Mouse (Mus musculus): ENCODE results near the gene Txndc12. TPM values are rescaled to one million over a fixed set of nuclear protein-coding genes. Genes with fewer than 3 reads are reported as not detected.

Txndc12 gene
- polyA plus RNA-seq, 1 experiment from 2014 or later: 115 TPM

DNA sequence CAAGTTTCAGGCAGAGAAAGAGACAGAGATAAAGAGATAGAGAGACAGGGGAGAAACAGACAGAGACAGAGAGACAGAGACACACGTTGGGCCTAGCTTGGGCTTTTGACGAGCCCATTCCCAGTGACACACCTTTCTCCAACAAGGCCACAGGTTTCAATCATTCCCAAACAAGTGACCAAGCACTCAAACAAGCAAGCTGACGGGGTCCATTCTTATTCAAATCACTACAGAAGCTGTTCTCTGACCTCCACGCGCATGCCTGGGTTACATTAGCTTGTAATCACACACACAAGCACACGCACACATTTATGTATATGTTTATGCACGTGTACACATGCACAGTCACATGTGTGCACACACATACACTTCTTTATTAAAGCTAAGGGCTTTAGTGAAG is 66.0 kb downstream of the Txndc12 start:
- Histone ChIP-seq H3K27me3 (no peaks in the 10 kb centered on the region), H3K27ac (no peak overlapping the region), H3K9ac (replicated peaks) (no peak overlapping the region), H3K36me3 (no peaks in the 10 kb centered on the region), H3K4me1 (replicated peaks) (no peaks in the 10 kb centered on the region), H3K4me3 (replicated peaks) (no peak overlapping the region), H3K9me3 (no peaks in the 10 kb centered on the region), H3K4me2 (no peak overlapping the region)
- ATAC-seq (ENCODE audit: insufficient number of reproducible peaks, insufficient read depth, low FRiP score, low TSS enrichment, low read depth): no peak
- WGBS: 84% methylated on average over 7 of the region's 7 CpGs

DNA sequence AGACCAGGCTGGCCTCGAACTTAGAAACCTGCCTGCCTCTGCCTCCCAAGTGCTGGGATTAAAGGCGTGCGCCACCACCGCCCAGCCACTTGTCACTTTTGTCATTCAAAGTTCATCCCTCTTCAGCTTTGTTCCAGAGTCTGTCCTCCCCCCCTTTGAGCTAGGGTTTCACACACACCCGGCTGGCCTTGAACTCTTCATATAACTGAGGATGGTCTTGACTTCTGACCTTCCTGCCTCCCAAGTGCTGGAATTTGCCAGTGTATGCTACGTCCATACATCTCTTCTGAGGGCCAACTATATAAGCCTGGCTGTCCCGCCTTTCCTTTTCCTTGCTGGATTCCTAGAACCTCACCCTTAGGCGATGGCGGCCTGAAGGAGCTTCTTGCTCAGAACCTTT is 68.5 kb downstream of the Txndc12 start:
- H3K27me3 ChIP-seq: no peaks in the 10 kb centered on the region
- WGBS: 91% methylated on average over 9 of the region's 9 CpGs
- ATAC-seq (ENCODE audit: insufficient number of reproducible peaks, insufficient read depth, low FRiP score, low TSS enrichment, low read depth): no peak
- H3K4me1 ChIP-seq (replicated peaks): no peaks in the 10 kb centered on the region
- no peak overlapping the region for H3K9ac ChIP-seq (replicated peaks)
- H3K9me3 ChIP-seq: no peaks in the 10 kb centered on the region
- no peak overlapping the region for H3K27ac ChIP-seq
- no peak overlapping the region for H3K4me2 ChIP-seq
- no peak overlapping the region for H3K4me3 ChIP-seq (replicated peaks)
- H3K36me3 ChIP-seq: no peaks in the 10 kb centered on the region

DNA sequence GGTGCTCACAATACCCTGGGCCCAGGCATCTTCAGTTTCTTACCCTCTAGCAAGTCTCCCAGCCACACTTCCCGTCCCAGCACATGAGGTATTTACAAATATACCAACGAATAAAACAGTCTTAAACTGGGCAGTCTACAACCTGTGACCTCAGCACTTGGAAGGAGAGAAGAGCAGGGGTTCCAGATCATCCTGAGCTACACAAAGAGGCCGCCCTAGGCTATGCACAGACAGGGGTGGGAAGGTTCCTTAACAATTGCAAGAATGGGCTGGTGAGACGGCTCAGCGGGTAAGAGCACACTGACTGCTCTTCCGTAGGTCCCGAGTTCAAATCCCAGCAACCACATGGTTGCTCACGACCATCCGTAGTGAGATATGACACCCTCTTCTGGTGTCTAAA is 68.9 kb downstream of the Txndc12 start:
- Histone ChIP-seq H3K27me3 (no peaks in the 10 kb centered on the region), H3K4me1 (replicated peaks) (no peaks in the 10 kb centered on the region), H3K4me2 (no peak overlapping the region), H3K4me3 (replicated peaks) (no peak overlapping the region), H3K36me3 (no peaks in the 10 kb centered on the region), H3K9me3 (no peaks in the 10 kb centered on the region), H3K9ac (replicated peaks) (no peak overlapping the region), H3K27ac (no peak overlapping the region)
- 91% methylated on average over 9 of the region's 9 CpGs for WGBS
- no peak for ATAC-seq (ENCODE audit: insufficient number of reproducible peaks, insufficient read depth, low FRiP score, low TSS enrichment, low read depth)

DNA sequence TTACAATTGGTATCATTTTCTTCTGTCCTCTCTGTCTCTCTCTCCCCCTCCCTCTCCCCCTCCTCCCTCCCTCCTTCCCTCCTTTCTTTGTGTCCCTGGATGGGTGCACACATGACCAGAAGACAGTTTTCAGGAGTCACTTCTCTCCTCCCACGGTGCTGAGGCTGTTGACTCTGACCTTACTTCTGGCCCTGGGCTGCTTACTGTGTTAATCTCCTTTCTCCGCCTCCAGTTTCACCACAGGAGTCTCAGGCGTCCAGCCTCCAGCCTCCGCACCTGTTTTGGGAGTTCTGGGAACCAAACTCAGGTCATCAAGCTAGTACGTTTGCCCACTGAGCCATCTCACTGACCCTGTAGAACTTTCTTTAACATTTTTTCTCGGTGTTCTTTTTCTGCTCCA is 69.7 kb downstream of the Txndc12 start:
- Histone ChIP-seq H3K4me3 (replicated peaks) (no peak overlapping the region), H3K27ac (no peak overlapping the region), H3K36me3 (no peaks in the 10 kb centered on the region), H3K4me1 (replicated peaks) (no peaks in the 10 kb centered on the region), H3K9ac (replicated peaks) (no peak overlapping the region), H3K27me3 (no peaks in the 10 kb centered on the region), H3K9me3 (no peaks in the 10 kb centered on the region), H3K4me2 (no peak overlapping the region)
- WGBS: 51% methylated on average over 6 of the region's 6 CpGs
- no peak for ATAC-seq (ENCODE audit: insufficient number of reproducible peaks, insufficient read depth, low FRiP score, low TSS enrichment, low read depth)

DNA sequence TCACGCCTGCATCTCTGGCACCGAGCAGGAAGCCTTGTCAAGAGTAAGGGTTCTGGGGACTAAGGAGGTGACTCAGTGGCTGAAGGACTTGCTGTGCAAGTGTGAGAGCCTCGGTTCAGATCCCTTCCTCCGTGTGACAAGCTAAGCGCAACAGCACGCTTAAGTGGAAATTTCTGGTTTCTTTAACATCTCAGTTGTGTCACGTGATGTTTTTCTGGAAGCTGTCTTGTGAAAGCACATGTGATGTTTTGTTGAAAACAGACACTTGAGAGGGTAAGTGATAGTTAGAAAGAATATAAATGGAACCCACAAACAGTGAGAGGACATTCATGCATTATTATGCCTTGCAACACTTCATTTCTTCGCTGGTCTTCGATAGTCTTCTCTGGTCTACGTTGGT is 70.4 kb downstream of the Txndc12 start:
- Histone ChIP-seq H3K36me3 (no peaks in the 10 kb centered on the region), H3K9ac (replicated peaks) (no peak overlapping the region), H3K4me2 (no peak overlapping the region), H3K27ac (no peak overlapping the region), H3K4me3 (replicated peaks) (no peak overlapping the region), H3K4me1 (replicated peaks) (no peaks in the 10 kb centered on the region), H3K9me3 (no peaks in the 10 kb centered on the region), H3K27me3 (no peaks in the 10 kb centered on the region)
- 86% methylated on average over 10 of the region's 10 CpGs for WGBS
- ATAC-seq (ENCODE audit: insufficient number of reproducible peaks, insufficient read depth, low FRiP score, low TSS enrichment, low read depth): no peak

DNA sequence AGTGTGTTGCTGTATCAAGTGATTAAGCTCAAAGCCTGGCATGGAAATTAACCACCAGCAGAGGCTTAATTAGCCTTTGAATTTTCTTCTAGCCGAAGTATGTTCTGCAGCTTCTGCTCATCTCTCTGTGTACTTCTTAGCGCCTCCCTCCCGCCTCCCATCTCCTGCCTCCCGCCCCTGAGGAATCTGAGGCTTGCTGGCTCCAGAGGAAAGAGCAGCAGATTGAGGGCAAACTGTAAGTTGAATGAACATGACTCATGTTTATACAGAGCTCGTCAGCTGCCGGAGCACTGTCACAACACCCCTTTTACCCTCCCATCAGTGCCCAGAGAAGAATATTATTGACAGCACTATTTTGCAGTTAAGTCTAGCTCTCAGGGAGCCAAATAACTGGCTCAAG is 71.5 kb downstream of the Txndc12 start:
- H3K27me3 ChIP-seq: no peaks in the 10 kb centered on the region
- no peak overlapping the region for H3K9ac ChIP-seq (replicated peaks)
- H3K9me3 ChIP-seq: no peaks in the 10 kb centered on the region
- no peaks in the 10 kb centered on the region for H3K36me3 ChIP-seq
- no peak overlapping the region for H3K4me2 ChIP-seq
- H3K27ac ChIP-seq: no peak overlapping the region
- no peak overlapping the region for H3K4me3 ChIP-seq (replicated peaks)
- no peaks in the 10 kb centered on the region for H3K4me1 ChIP-seq (replicated peaks)
- 42% methylated on average over 6 of the region's 6 CpGs for WGBS
- ATAC-seq (ENCODE audit: insufficient number of reproducible peaks, insufficient read depth, low FRiP score, low TSS enrichment, low read depth): no peak

DNA sequence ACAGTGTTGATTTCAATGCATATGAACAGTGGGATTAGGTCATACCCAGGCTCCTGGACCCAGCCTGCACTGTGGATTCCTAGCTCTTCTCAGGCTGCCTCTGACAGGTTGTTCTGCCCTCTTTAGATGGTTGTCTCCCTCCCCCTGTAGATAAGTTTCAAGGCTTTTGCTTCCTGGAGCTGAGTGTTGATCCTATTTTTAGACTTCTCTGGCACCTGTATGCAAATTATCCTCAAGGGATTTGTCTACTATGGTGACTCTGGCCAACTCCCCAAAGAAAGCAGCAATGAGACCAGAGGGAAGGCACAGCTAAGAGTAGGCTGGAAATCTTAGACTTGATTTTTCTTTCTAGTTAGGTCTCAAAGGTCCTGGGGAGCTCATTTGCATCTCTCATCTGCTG is 73.1 kb downstream of the Txndc12 start:
- no peak for ATAC-seq (ENCODE audit: insufficient number of reproducible peaks, insufficient read depth, low FRiP score, low TSS enrichment, low read depth)
- Histone ChIP-seq H3K4me3 (replicated peaks) (no peak overlapping the region), H3K4me2 (no peak overlapping the region), H3K36me3 (no peaks in the 10 kb centered on the region), H3K27ac (no peak overlapping the region), H3K9ac (replicated peaks) (no peak overlapping the region), H3K4me1 (replicated peaks) (no peaks in the 10 kb centered on the region), H3K9me3 (no peaks in the 10 kb centered on the region), H3K27me3 (no peaks in the 10 kb centered on the region)

DNA sequence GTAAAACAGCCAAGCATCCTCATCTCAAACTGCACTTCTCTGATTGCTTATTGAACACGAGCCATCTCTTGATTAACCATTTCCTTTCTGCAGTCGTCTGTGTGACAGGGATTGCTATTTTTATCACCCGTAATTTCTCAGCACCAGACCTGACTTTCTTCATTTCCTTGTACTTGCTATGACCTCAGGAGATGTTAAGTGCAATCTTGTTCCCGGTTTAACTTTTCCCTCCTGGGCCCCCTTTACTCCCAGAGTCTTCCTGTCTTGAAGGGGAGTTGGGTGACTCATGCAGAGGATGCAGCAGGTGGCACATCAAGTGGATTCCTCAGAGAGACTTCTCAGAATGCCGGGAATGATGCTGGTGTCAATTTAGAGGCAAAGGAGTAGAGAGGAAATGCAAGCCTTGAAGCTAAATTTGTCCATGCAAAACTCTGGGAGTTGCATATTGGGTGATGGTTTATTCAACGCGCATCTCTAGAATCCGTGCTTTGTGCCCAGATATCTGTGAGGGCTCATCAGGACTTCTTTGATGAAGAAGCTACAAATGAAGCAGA is 75.5 kb downstream of the Txndc12 start:
- ATAC-seq (ENCODE audit: insufficient number of reproducible peaks, insufficient read depth, low FRiP score, low TSS enrichment, low read depth): no peak
- 63% methylated on average over 8 of the region's 8 CpGs for WGBS
- H3K4me2 ChIP-seq: no peak overlapping the region

More for the DNA sequence above, 75.5 kb downstream of the Txndc12 start:
- no peaks in the 10 kb centered on the region for H3K36me3 ChIP-seq
- H3K27me3 ChIP-seq: no peaks in the 10 kb centered on the region
- H3K4me3 ChIP-seq (replicated peaks): no peak overlapping the region
- H3K27ac ChIP-seq: no peak overlapping the region
- H3K9me3 ChIP-seq: no peaks in the 10 kb centered on the region
- no peak overlapping the region for H3K9ac ChIP-seq (replicated peaks)
- no peaks in the 10 kb centered on the region for H3K4me1 ChIP-seq (replicated peaks)

Other genes with a start within 250 kb of the Txndc12 start
- gene Cc2d1b, start 214.7 kb upstream of the Txndc12 start, polyA plus RNA-seq (2016; fragmentation: Nextera tagmentation; extraction: Ambion mirVana): 33.9 and 40.1 TPM in 2 replicates
- 3.4 and 3.9 TPM in 2 replicates for gene 3110021N24Rik, start 115.0 kb upstream of the Txndc12 start, polyA plus RNA-seq (2016; fragmentation: Nextera tagmentation; extraction: Ambion mirVana)
- 6.9 and 7.0 TPM in 2 replicates for gene Zfyve9, start 53.8 kb upstream of the Txndc12 start, polyA plus RNA-seq (2016; fragmentation: Nextera tagmentation; extraction: Ambion mirVana)
- gene Btf3l4, start 987 bp upstream of the Txndc12 start, polyA plus RNA-seq (2016; fragmentation: Nextera tagmentation; extraction: Ambion mirVana): 247 and 250 TPM in 2 replicates
- 53.4 and 54.7 TPM in 2 replicates for gene Kti12, start 13.2 kb downstream of the Txndc12 start, polyA plus RNA-seq (2016; fragmentation: Nextera tagmentation; extraction: Ambion mirVana)
- gene A730015C16Rik, start 14.0 kb downstream of the Txndc12 start, polyA plus RNA-seq (2016; fragmentation: Nextera tagmentation; extraction: Ambion mirVana): 2.0 and 2.2 TPM in 2 replicates
- 15.6 and 17.5 TPM in 2 replicates for gene Rab3b, start 44.5 kb downstream of the Txndc12 start, polyA plus RNA-seq (2016; fragmentation: Nextera tagmentation; extraction: Ambion mirVana)
- 84.5 and 97.3 TPM in 2 replicates for gene Nrd1, start 166.1 kb downstream of the Txndc12 start, polyA plus RNA-seq (2016; fragmentation: Nextera tagmentation; extraction: Ambion mirVana)

Data from limb, embryonic 12.5 days (tissue).